Mouse (Mus musculus): Measurements from ENCODE around the gene Tpk1.

Gene Tpk1

GRCm38 (mm10) chr6:43343006-43343405, 323.1 kb downstream of the Tpk1 start:
- no peak for DNase-seq

GRCm38 (mm10) chr6:43342386-43342785, 323.7 kb downstream of the Tpk1 start:
- DNase-seq: peak; percentile 6

GRCm38 (mm10) chr6:43338804-43339203, 327.3 kb downstream of the Tpk1 start:
- DNase-seq: no peak

GRCm38 (mm10) chr6:43337491-43337961, 328.6 kb downstream of the Tpk1 start:
- peak; percentile 68 for DNase-seq

GRCm38 (mm10) chr6:43335619-43336234, 330.4 kb downstream of the Tpk1 start:
- DNase-seq: no peak

GRCm38 (mm10) chr6:43333479-43333878, 332.6 kb downstream of the Tpk1 start:
- no peak for DNase-seq

- DNase-seq: no peak
These were observed 353.0 kb downstream of the Tpk1 start for GRCm38 (mm10) chr6:43312961-43313656.

GRCm38 (mm10) chr6:43312546-43312945, 353.5 kb downstream of the Tpk1 start:
- no peak for DNase-seq

GRCm38 (mm10) chr6:43310071-43310470, 356.0 kb downstream of the Tpk1 start:
- DNase-seq: no peak

- DNase-seq: no peak
These were observed 356.6 kb downstream of the Tpk1 start, which contains the start of gene Nobox for GRCm38 (mm10) chr6:43309454-43309853. Gene Nobox, minus strand, starts transcription at chr6:43309554.

- no peak for DNase-seq
These were observed 368.6 kb downstream of the Tpk1 start for GRCm38 (mm10) chr6:43297508-43297850.

GRCm38 (mm10) chr6:43296798-43297507, 369.1 kb downstream of the Tpk1 start:
- DNase-seq: no peak

GRCm38 (mm10) chr6:43295908-43296307, 370.2 kb downstream of the Tpk1 start:
- no peak for DNase-seq
